Mouse (Mus musculus) lung, postnatal 0 days (tissue): ENCODE measurements around the gene Lmo1. TPM values are rescaled to one million over a fixed set of nuclear protein-coding genes. Genes with fewer than 3 reads are reported as not detected.
"Not testable (repeated sequence)": the region's sequence is repeated elsewhere in the genome, so short reads cannot be mapped to it uniquely, and the experiment has no call there.

Source experiments
- ATAC-seq: fragments of 200-750 bp; cut with Nextera tagmentation; 2 replicates; pipeline ENCODE4 v1.8.0; 2017; ENCODE audit warnings: moderate library complexity
- DNase-seq: peaks from one replicate; pipeline ENCODE4 v3.0.0-alpha.2; 2016; ENCODE audit warnings: low spot score
- H3K27ac ChIP-seq: fragments of 300-500 bp; sonication (generic); 2 replicates; pipeline ENCODE4 v1.5.1; 2014; ENCODE audit warnings: antibody characterized with exemption, mild to moderate bottlenecking, low read length, mixed read lengths
- H3K27me3 ChIP-seq: fragments of 300-500 bp; sonication (generic); replicated peaks from 2 replicates; pipeline ENCODE4 v1.6.1; 2014; ENCODE audit warnings: low read length, mixed read lengths; ENCODE audit not compliant: insufficient read depth
- H3K36me3 ChIP-seq: fragments of 300-500 bp; sonication (generic); 2 replicates; pipeline ENCODE4 v1.6.1; 2014; ENCODE audit warnings: low read length, mixed read lengths; ENCODE audit not compliant: insufficient read depth
- H3K4me1 ChIP-seq: fragments of 300-500 bp; sonication (generic); 2 replicates; pipeline ENCODE4 v1.6.1; 2014; ENCODE audit warnings: antibody characterized with exemption, low read depth, low read length, mixed read lengths; ENCODE audit not compliant: insufficient read depth
- H3K4me2 ChIP-seq: fragments of 300-500 bp; sonication (generic); replicated peaks from 2 replicates; pipeline ENCODE4 v1.6.1; 2014; ENCODE audit warnings: low read depth, mild to moderate bottlenecking, low read length, moderate library complexity, mixed read lengths
- H3K4me3 ChIP-seq: fragments of 300-500 bp; sonication (generic); 2 replicates; pipeline ENCODE4 v1.5.1; 2014; ENCODE audit warnings: low read depth, low read length
- H3K9ac ChIP-seq: fragments of 300-500 bp; sonication (generic); replicated peaks from 2 replicates; pipeline ENCODE4 v1.6.1; 2014; ENCODE audit warnings: low read depth, mild to moderate bottlenecking
- H3K9me3 ChIP-seq: fragments of 300-500 bp; sonication (generic); 2 replicates; pipeline ENCODE4 v1.6.1; 2016; ENCODE audit warnings: low read length, mixed read lengths
- CTCF ChIP-seq: IDR thresholded peaks from 2 replicates; pipeline ENCODE4 v1.5.1; 2016; ENCODE audit warnings: antibody characterized with exemption, mild to moderate bottlenecking
- EP300 ChIP-seq: IDR thresholded peaks from 2 replicates; pipeline ENCODE4 v1.6.1; 2016; ENCODE audit warnings: antibody characterized with exemption, mild to moderate bottlenecking, control low read depth
- WGBS: fragments of 180-500 bp; shearing (Covaris S2); extraction: QIAGEN DNeasy Blood & Tissue Kit; methylation state at CpG from one replicate; pipeline ENCODE4 v1.1.7; 2014; 5-methylcytosine and 5-hydroxymethylcytosine counted together
- polyA plus RNA-seq: library from polyadenylated mRNA; unstranded; fragments of >200 nt; fragmentation: Nextera tagmentation; extraction: Ambion mirVana; gene quantifications from 2 replicates; pipeline ENCODE4 v1.2.1, GENCODE M21; 2015

The Lmo1 gene
- polyA plus RNA-seq, 1 experiment from 2014 or later: 10.3 TPM

- Histone ChIP-seq H3K9me3 (no peaks in the 10 kb centered on the region), H3K4me1 (no peaks in the 10 kb centered on the region), H3K36me3 (no peaks in the 10 kb centered on the region), H3K4me2 (no peak overlapping the region), H3K27ac (no peak overlapping the region), H3K27me3 (no peaks in the 10 kb centered on the region), H3K9ac (no peak overlapping the region), H3K4me3 (no peak overlapping the region)
- ATAC-seq: no peak
- peak; percentile 1 for DNase-seq
- TF ChIP-seq CTCF: no peak
- no peak for TF ChIP-seq EP300
- 24% methylated on average over 1 of the region's 1 CpGs for WGBS
These were observed 70.1 kb downstream of the Lmo1 start for GRCm38 (mm10) chr7:109104894-109105293.

GRCm38 (mm10) chr7:109101167-109101566 lies 73.8 kb downstream of the Lmo1 start:
- no peaks in the 10 kb centered on the region for H3K27me3 ChIP-seq
- no peak overlapping the region for H3K27ac ChIP-seq
- TF ChIP-seq EP300: no peak
- TF ChIP-seq CTCF: no peak
- H3K4me2 ChIP-seq: no peak overlapping the region
- H3K36me3 ChIP-seq: no peaks in the 10 kb centered on the region
- no peak overlapping the region for H3K9ac ChIP-seq
- no peaks in the 10 kb centered on the region for H3K9me3 ChIP-seq
- H3K4me1 ChIP-seq: no peaks in the 10 kb centered on the region
- peak; percentile 1 for DNase-seq
- ATAC-seq: no peak
- 83% methylated on average over 3 of the region's 3 CpGs for WGBS
- H3K4me3 ChIP-seq: no peak overlapping the region

- 31% methylated on average over 6 of the region's 6 CpGs for WGBS
- no peak overlapping the region for H3K9ac ChIP-seq
These were observed 76.6 kb downstream of the Lmo1 start for GRCm38 (mm10) chr7:109098145-109099018.

GRCm38 (mm10) chr7:109097203-109097602 lies 77.8 kb downstream of the Lmo1 start:
- Histone ChIP-seq H3K4me1 (no peaks in the 10 kb centered on the region), H3K27ac (no peak overlapping the region), H3K27me3 (no peaks in the 10 kb centered on the region), H3K9ac (no peak overlapping the region), H3K4me3 (no peak overlapping the region), H3K9me3 (no peaks in the 10 kb centered on the region), H3K36me3 (no peaks in the 10 kb centered on the region), H3K4me2 (no peak overlapping the region)
- ATAC-seq (no peak), DNase-seq (peak; percentile 3)
- 39% methylated on average over 7 of the region's 7 CpGs for WGBS
- TF ChIP-seq CTCF (no peak), EP300 (no peak)

More at GRCm38 (mm10) chr7:109098145-109099018, 76.6 kb downstream of the Lmo1 start:
- Histone ChIP-seq H3K27ac (no peak overlapping the region), H3K4me1 (no peaks in the 10 kb centered on the region), H3K27me3 (no peaks in the 10 kb centered on the region), H3K9me3 (no peaks in the 10 kb centered on the region), H3K36me3 (no peaks in the 10 kb centered on the region), H3K4me3 (no peak overlapping the region), H3K4me2 (no peak overlapping the region)
- ATAC-seq (no peak), DNase-seq (peak; percentile 5)
- peak; percentile 60 for TF ChIP-seq CTCF
- TF ChIP-seq EP300: no peak

- Histone ChIP-seq H3K36me3 (no peaks in the 10 kb centered on the region), H3K4me1 (no peaks in the 10 kb centered on the region), H3K27me3 (no peaks in the 10 kb centered on the region), H3K27ac (no peak overlapping the region), H3K4me3 (no peak overlapping the region), H3K9ac (no peak overlapping the region), H3K4me2 (no peak overlapping the region), H3K9me3 (no peaks in the 10 kb centered on the region)
- DNase-seq (peak; percentile 2), ATAC-seq (no peak)
- TF ChIP-seq CTCF (no peak), EP300 (no peak)
- WGBS: 73% methylated on average over 4 of the region's 4 CpGs
These were observed 78.4 kb downstream of the Lmo1 start for GRCm38 (mm10) chr7:109096618-109097017.

GRCm38 (mm10) chr7:109094294-109094693 lies 80.7 kb downstream of the Lmo1 start:
- no peak overlapping the region for H3K9ac ChIP-seq
- no peak overlapping the region for H3K4me2 ChIP-seq
- DNase-seq (no peak), ATAC-seq (no peak)
- 85% methylated on average over 7 of the region's 7 CpGs for WGBS
- H3K27ac ChIP-seq: no peak overlapping the region
- no peaks in the 10 kb centered on the region for H3K4me1 ChIP-seq
- no peaks in the 10 kb centered on the region for H3K9me3 ChIP-seq
- no peak for TF ChIP-seq EP300
- no peak overlapping the region for H3K4me3 ChIP-seq
- H3K36me3 ChIP-seq: no peaks in the 10 kb centered on the region
- no peaks in the 10 kb centered on the region for H3K27me3 ChIP-seq

- not testable (repeated sequence) for H3K27me3 ChIP-seq, H3K4me1 ChIP-seq, H3K4me2 ChIP-seq, DNase-seq, H3K4me3 ChIP-seq, H3K27ac ChIP-seq, H3K36me3 ChIP-seq, H3K9me3 ChIP-seq, ATAC-seq, H3K9ac ChIP-seq
- 100% methylated on average over 1 of the region's 2 CpGs for WGBS
These were observed 83.7 kb downstream of the Lmo1 start for GRCm38 (mm10) chr7:109091316-109091715.

Other genes with a start within 250 kb of the Lmo1 start
- gene Nlrp10, start 245.0 kb downstream of the Lmo1 start, polyA plus RNA-seq: 0.27 and 0.31 TPM in 2 replicates
- gene Eif3f, start 240.8 kb downstream of the Lmo1 start, polyA plus RNA-seq: 80.1 and 83.6 TPM in 2 replicates
- 0.29 and 0.38 TPM in 2 replicates for gene Tub, start 224.9 kb downstream of the Lmo1 start, polyA plus RNA-seq
- 0.58 and 0.83 TPM in 2 replicates for gene Ric3, start 91.9 kb downstream of the Lmo1 start, polyA plus RNA-seq